ENCODE assay signal across 9 mouse cellular contexts in genomic region chr5:118876586-118877312, GRCm38 (mm10).
DNase-seq lines count a peak whose midpoint lies in the region; ATAC-seq and TF ChIP-seq lines count a peak whose summit lies in the region.
"Had no signal": no experiment of that assay in that cellular context is flagged by ENCODE, and none has a peak within 500 bp of the region (broad histone marks: within the 10 kb centered on the region; RNA-seq: fewer than 3 reads in every experiment).

No protein-coding gene starts in this region.

- H3K4me2 ChIP-seq in forebrain, postnatal 0 days (ENCODE audit: low read depth) = no peak overlapping the region
- H3K4me2 ChIP-seq in neural tube, embryonic 11.5 days (ENCODE audit: low read depth) = peak overlapping the region; percentile 43
- H3K4me2 ChIP-seq in limb, embryonic 11.5 days (ENCODE audit: low read depth, severe bottlenecking) = peak overlapping the region; percentile 47; the same call in 1 of the 2 replicates
- peak overlapping the region; percentile 53 for H3K4me2 ChIP-seq in stomach, embryonic 15.5 days

- 11% methylated on average over 18 of the region's 18 CpGs for WGBS in forebrain, embryonic 10.5 days
- 8% methylated on average over 18 of the region's 18 CpGs for WGBS in forebrain, postnatal 0 days
- 10% methylated on average over 18 of the region's 18 CpGs for WGBS in neural tube, embryonic 11.5 days
- WGBS in limb, embryonic 11.5 days = 9% methylated on average over 18 of the region's 18 CpGs
- 11% methylated on average over 18 of the region's 18 CpGs for WGBS in stomach, embryonic 15.5 days

- H3K4me1 ChIP-seq in forebrain, embryonic 10.5 days = peaks cover 32% of the 10 kb centered on the region
- no peaks in the 10 kb centered on the region for H3K4me1 ChIP-seq in forebrain, postnatal 0 days (ENCODE audit: insufficient read depth)
- no peaks in the 10 kb centered on the region for H3K4me1 ChIP-seq in neural tube, embryonic 11.5 days (ENCODE audit: control insufficient read depth, insufficient read depth, low read length)
- H3K4me1 ChIP-seq in limb, embryonic 11.5 days (ENCODE audit: control insufficient read depth, insufficient read depth, low read length) = 0 out of 2 replicates have a peak, but pooled peaks cover 6% of the 10 kb centered on the region
- H3K4me1 ChIP-seq in stomach, embryonic 15.5 days = peaks cover 12% of the 10 kb centered on the region

- H3K36me3 ChIP-seq in forebrain, embryonic 10.5 days (replicated peaks) = no peaks in the 10 kb centered on the region
- H3K36me3 ChIP-seq in forebrain, postnatal 0 days (ENCODE audit: insufficient read depth) = no peaks in the 10 kb centered on the region
- H3K36me3 ChIP-seq in neural tube, embryonic 11.5 days (ENCODE audit: control insufficient read depth, insufficient read depth, low read length) = no peaks in the 10 kb centered on the region
- no peaks in the 10 kb centered on the region for H3K36me3 ChIP-seq in limb, embryonic 11.5 days (ENCODE audit: control insufficient read depth, insufficient read depth, low read length)
- H3K36me3 ChIP-seq in stomach, embryonic 15.5 days = no peaks in the 10 kb centered on the region

- no peak for ATAC-seq in forebrain, postnatal 0 days
- ATAC-seq in neural tube, embryonic 11.5 days (ENCODE audit: insufficient read depth, low FRiP score, low TSS enrichment) = no peak
- ATAC-seq in limb, embryonic 11.5 days (ENCODE audit: insufficient number of reproducible peaks, low FRiP score, low TSS enrichment, low read depth) = no peak
- no peak for ATAC-seq in stomach, embryonic 15.5 days (ENCODE audit: insufficient read depth, low FRiP score, low read depth)

- TF ChIP-seq CTCF in forebrain, postnatal 0 days (IDR thresholded peaks at IDR 0.05; ENCODE audit: low read depth) = no peak

- H3K27ac ChIP-seq in forebrain, embryonic 10.5 days = no peak overlapping the region
- no peak overlapping the region for H3K27ac ChIP-seq in forebrain, postnatal 0 days (ENCODE audit: low read depth, low read length)
- no peak overlapping the region for H3K27ac ChIP-seq in neural tube, embryonic 11.5 days (ENCODE audit: low read depth, low read length)
- 0 out of 2 replicates have a peak overlapping the region, but pooled peaks have one; percentile 21 for H3K27ac ChIP-seq in limb, embryonic 11.5 days (replicated peaks; ENCODE audit: low read depth, low read length)
- no peak overlapping the region for H3K27ac ChIP-seq in stomach, embryonic 15.5 days

- DNase-seq in forebrain, embryonic 10.5 days (ENCODE audit: extremely low spot score, low spot score) = no peak
- no peak for DNase-seq in forebrain, postnatal 0 days
- DNase-seq in neural tube, embryonic 11.5 days (ENCODE audit: low spot score) = no peak
- no peak for DNase-seq in neural tube, embryonic 10.5 days (ENCODE audit: extremely low spot score, low spot score)
- peak; percentile 52 for DNase-seq in limb, embryonic 11.5 days (ENCODE audit: low spot score)
- DNase-seq in cerebellum, postnatal 36 days = no peak
- no peak for DNase-seq in layer of hippocampus, adult 9-11 months
- DNase-seq: kidney, adult 11 months had no signal

- H3K4me3 ChIP-seq in forebrain, embryonic 10.5 days = peak overlapping the region; percentile 46
- H3K4me3 ChIP-seq in forebrain, postnatal 0 days (ENCODE audit: low read depth, low read length) = no peak overlapping the region
- peak overlapping the region; percentile 22 for H3K4me3 ChIP-seq in neural tube, embryonic 11.5 days (ENCODE audit: low read depth, low read length)
- H3K4me3 ChIP-seq in limb, embryonic 11.5 days (ENCODE audit: low read depth, low read length) = peak overlapping the region; percentile 20; the same call in 1 of the 2 replicates
- H3K4me3 ChIP-seq in stomach, embryonic 15.5 days (replicated peaks) = peak overlapping the region; percentile 28

- H3K9ac ChIP-seq in forebrain, postnatal 0 days = no peak overlapping the region
- no peak overlapping the region for H3K9ac ChIP-seq in neural tube, embryonic 11.5 days (ENCODE audit: low read length)
- H3K9ac ChIP-seq in limb, embryonic 11.5 days (ENCODE audit: low read length) = peak overlapping the region; percentile 34; the same call in 1 of the 2 replicates
- no peak overlapping the region for H3K9ac ChIP-seq in stomach, embryonic 15.5 days

- peaks cover 85% of the 10 kb centered on the region for H3K27me3 ChIP-seq in forebrain, embryonic 10.5 days (ENCODE audit: poor library complexity, severe bottlenecking)
- peaks cover 47% of the 10 kb centered on the region for H3K27me3 ChIP-seq in forebrain, postnatal 0 days (ENCODE audit: insufficient read depth, low read length)
- peaks cover 28% of the 10 kb centered on the region for H3K27me3 ChIP-seq in neural tube, embryonic 11.5 days (ENCODE audit: control insufficient read depth, insufficient read depth, low read length)
- H3K27me3 ChIP-seq in limb, embryonic 11.5 days (ENCODE audit: control insufficient read depth, insufficient read depth, low read length) = peaks cover 10% of the 10 kb centered on the region; the same call in 1 of the 2 replicates
- H3K27me3 ChIP-seq in stomach, embryonic 15.5 days (replicated peaks) = peaks cover 27% of the 10 kb centered on the region

- H3K9me3 ChIP-seq in forebrain, embryonic 10.5 days = no peaks in the 10 kb centered on the region
- no peaks in the 10 kb centered on the region for H3K9me3 ChIP-seq in forebrain, postnatal 0 days (ENCODE audit: low read length)
- H3K9me3 ChIP-seq in neural tube, embryonic 11.5 days (ENCODE audit: control insufficient read depth, low read length) = no peaks in the 10 kb centered on the region
- no peaks in the 10 kb centered on the region for H3K9me3 ChIP-seq in limb, embryonic 11.5 days (ENCODE audit: control insufficient read depth, low read length)
- no peaks in the 10 kb centered on the region for H3K9me3 ChIP-seq in stomach, embryonic 15.5 days
